Mouse (Mus musculus) lung, embryonic 14.5 days (tissue): ENCODE measurements around the gene Zp3r. TPM values are rescaled to one million over a fixed set of nuclear protein-coding genes. Genes with fewer than 3 reads are reported as not detected.
A peak's percentile ranks its signal among the peaks of the same experiment; 100 is the strongest.
"Not testable (repeated sequence)": the region's sequence is repeated elsewhere in the genome, so short reads cannot be mapped to it uniquely, and the experiment has no call there.

Experiments used
- ATAC-seq: fragments of 200-750 bp; cut with Nextera tagmentation; 2 replicates; pipeline ENCODE4 v1.8.0; 2017; ENCODE audit warnings: mild to moderate bottlenecking, moderate TSS enrichment, moderate library complexity; ENCODE audit not compliant: insufficient read depth
- DNase-seq: peaks from one replicate; pipeline ENCODE4 v3.0.0-alpha.2; 2015
- H3K27ac ChIP-seq: fragments of 300-500 bp; sonication (generic); 2 replicates; pipeline ENCODE4 v1.5.1; 2014; ENCODE audit warnings: low read depth, mild to moderate bottlenecking, moderate library complexity
- H3K27me3 ChIP-seq: fragments of 300-500 bp; sonication (generic); 2 replicates; pipeline ENCODE4 v1.6.1; 2014; ENCODE audit warnings: low read length, control low read depth; ENCODE audit not compliant: insufficient read depth
- H3K36me3 ChIP-seq: fragments of 300-500 bp; sonication (generic); 2 replicates; pipeline ENCODE4 v1.6.1; 2014; ENCODE audit warnings: control low read depth; ENCODE audit not compliant: insufficient read depth
- H3K4me1 ChIP-seq: fragments of 300-500 bp; sonication (generic); 2 replicates; pipeline ENCODE4 v1.6.1; 2014; ENCODE audit warnings: antibody characterized with exemption, control low read depth; ENCODE audit not compliant: insufficient read depth
- H3K4me2 ChIP-seq: fragments of 300-500 bp; sonication (generic); 2 replicates; pipeline ENCODE4 v1.6.1; 2014; ENCODE audit warnings: mild to moderate bottlenecking
- H3K4me3 ChIP-seq: fragments of 300-500 bp; sonication (generic); 2 replicates; pipeline ENCODE4 v1.5.1; 2014; ENCODE audit warnings: low read depth, low read length
- H3K9ac ChIP-seq: fragments of 300-500 bp; sonication (generic); 2 replicates; pipeline ENCODE4 v1.6.1; 2014
- H3K9me3 ChIP-seq: fragments of 300-500 bp; sonication (generic); 2 replicates; pipeline ENCODE4 v1.6.1; 2016; ENCODE audit warnings: low read depth, low read length, control low read depth
- CTCF ChIP-seq: IDR thresholded peaks from 2 replicates; pipeline ENCODE4 v1.5.1; 2016; ENCODE audit warnings: antibody characterized with exemption, low read depth
- WGBS: fragments of 180-500 bp; shearing (Covaris S2); extraction: QIAGEN DNeasy Blood & Tissue Kit; methylation state at CpG from one replicate; pipeline ENCODE4 v1.1.7; 2014; 5-methylcytosine and 5-hydroxymethylcytosine counted together
- polyA plus RNA-seq: library from polyadenylated mRNA; unstranded; fragments of >200 nt; fragmentation: Nextera tagmentation; extraction: Ambion mirVana; gene quantifications from 2 replicates; pipeline ENCODE4 v1.2.1, GENCODE M21; 2014

The Zp3r gene
- polyA plus RNA-seq = 0.13 TPM in 1 of 2 replicates, not detected in the other

DNA sequence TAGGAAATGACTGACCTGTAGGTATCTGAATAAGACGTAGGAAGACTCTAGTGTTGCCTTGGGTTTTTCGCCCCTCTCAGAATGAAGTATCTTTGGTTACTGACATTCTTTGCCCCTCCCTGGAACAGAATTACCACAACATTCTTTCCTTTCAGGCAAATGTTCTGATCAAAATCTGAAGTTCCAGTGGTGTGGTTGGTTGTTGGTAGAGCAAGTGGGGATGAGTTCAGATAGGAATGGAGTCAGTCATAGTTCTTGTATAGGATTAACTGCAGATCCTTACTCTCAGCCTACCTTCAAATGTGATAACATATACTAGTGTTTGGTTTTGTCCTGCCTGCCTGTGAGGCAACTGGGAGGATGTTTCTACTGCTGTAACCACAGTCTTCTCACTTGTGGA lies at the start of gene Zp3r:
Gene Zp3r, minus strand, starts transcription at position 101 of the 400 bp plus-strand sequence.
- no peaks in the 10 kb centered on the region for H3K9me3 ChIP-seq
- ATAC-seq = no peak
- H3K27me3 ChIP-seq = no peaks in the 10 kb centered on the region
- H3K9ac ChIP-seq = no peak within 1 kb of the TSS
- DNase-seq = no peak
- WGBS = 84% methylated on average over 2 of the region's 2 CpGs
- H3K4me1 ChIP-seq = no peaks in the 10 kb centered on the region
- H3K4me3 ChIP-seq = no peak within 1 kb of the TSS
- H3K4me2 ChIP-seq = no peak within 1 kb of the TSS
- H3K27ac ChIP-seq = no peak within 1 kb of the TSS
- no peak for TF ChIP-seq CTCF
- H3K36me3 ChIP-seq = no peaks in the 10 kb centered on the region

DNA sequence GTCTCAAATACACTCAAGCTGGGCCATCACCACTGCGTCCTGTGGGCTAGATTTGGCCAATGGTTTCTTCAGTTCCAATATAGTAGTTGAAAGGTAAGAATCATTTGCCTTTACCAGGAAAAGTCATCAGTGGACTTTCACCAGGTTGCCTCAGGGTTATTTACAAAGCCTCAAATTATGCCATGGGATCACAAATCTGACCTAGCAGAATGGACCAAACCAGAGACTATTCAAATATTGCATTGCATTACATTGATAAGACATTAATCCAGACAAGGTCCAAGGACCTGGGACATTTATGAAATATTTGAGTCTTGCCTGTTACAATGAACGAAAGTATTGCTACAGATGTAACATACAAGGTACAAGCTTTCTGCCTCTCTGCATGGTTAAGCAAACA lies 49.1 kb upstream of the Zp3r start:
- Histone ChIP-seq H3K27ac (no peak overlapping the region), H3K9ac (no peak overlapping the region), H3K27me3 (no peaks in the 10 kb centered on the region), H3K4me2 (no peak overlapping the region), H3K36me3 (no peaks in the 10 kb centered on the region), H3K4me1 (no peaks in the 10 kb centered on the region), H3K9me3 (no peaks in the 10 kb centered on the region), H3K4me3 (no peak overlapping the region)
- no peak for TF ChIP-seq CTCF
- DNase-seq (no peak), ATAC-seq (no peak)
- WGBS = 85% methylated on average over 2 of the region's 2 CpGs

DNA sequence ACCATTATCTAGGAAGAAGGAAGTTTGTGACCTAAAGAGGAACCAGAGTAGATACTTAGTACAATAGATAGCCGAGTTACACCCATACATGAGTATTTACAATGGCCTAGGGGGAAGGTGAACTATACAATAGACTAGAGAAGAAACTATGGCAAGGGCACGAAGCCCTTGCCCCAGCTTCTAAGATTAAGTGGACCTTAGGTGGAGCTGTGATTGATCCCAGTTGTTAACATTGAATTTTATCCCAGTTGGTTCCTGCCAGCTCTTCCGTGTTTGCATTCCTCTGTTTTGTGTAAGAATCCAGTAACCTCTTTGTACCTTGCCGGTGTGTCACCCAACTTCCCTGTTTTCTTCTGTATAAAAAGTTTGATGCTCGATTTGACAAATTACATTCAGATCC lies 34.2 kb upstream of the Zp3r start:
- H3K9ac ChIP-seq, H3K4me2 ChIP-seq, H3K9me3 ChIP-seq, H3K4me1 ChIP-seq, H3K36me3 ChIP-seq, H3K4me3 ChIP-seq, H3K27ac ChIP-seq, ATAC-seq, DNase-seq, H3K27me3 ChIP-seq: not testable (repeated sequence)
- 85% methylated on average over 5 of the region's 5 CpGs for WGBS

DNA sequence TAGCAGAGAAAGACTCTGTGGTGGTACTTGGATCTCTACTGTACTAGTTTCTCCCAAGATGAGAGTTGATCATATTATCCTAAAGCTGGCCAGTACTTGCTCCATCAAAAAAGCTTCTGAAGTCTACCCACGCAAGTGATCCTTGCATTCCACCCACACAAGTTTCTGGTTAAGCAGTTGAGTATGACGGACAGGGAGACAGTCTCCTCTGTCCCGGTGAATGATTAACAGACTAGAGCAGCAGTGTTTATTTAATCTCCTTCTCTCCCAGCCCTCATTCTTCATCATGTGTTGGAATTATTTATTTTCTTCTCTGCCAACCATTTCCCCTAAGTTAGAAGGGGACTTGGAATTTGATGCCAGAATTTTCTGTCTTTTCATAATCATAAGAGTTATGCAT lies 32.0 kb upstream of the Zp3r start, which contains the start of gene C4bp:
Gene C4bp, minus strand, starts transcription at position 179 of the 400 bp plus-strand sequence.
- H3K27me3 ChIP-seq = no peaks in the 10 kb centered on the region
- DNase-seq = peak; percentile 4
- H3K4me1 ChIP-seq = no peaks in the 10 kb centered on the region
- WGBS = 17% methylated on average over 3 of the region's 3 CpGs
- no peak within 1 kb of the TSS for H3K4me3 ChIP-seq
- H3K4me2 ChIP-seq = no peak within 1 kb of the TSS
- no peak for TF ChIP-seq CTCF
- ATAC-seq = peak; percentile 47; the same call in 1 of the 2 replicates
- H3K36me3 ChIP-seq = no peaks in the 10 kb centered on the region
- no peaks in the 10 kb centered on the region for H3K9me3 ChIP-seq
- H3K9ac ChIP-seq = no peak within 1 kb of the TSS
- H3K27ac ChIP-seq = no peak within 1 kb of the TSS

DNA sequence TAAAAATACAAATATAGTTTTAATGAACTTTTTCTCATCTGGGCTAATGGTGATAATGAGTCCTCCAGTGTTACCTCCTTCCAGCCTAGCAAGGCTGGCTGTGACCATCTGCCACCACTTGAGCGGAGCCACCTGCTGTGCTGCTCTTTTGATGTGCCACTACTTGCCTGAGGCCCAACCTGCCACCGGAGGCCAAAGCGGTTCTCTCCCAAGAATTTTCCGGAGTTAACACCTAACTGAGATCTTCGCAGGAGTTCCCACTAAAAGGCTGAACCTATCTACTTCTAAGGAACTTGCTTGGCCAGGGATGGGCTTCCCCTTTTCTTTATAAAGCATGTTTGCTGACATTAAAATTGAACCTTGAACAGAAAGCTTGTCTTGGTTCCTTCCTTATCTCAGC lies 30.2 kb upstream of the Zp3r start:
- 26% methylated on average over 5 of the region's 5 CpGs for WGBS

DNA sequence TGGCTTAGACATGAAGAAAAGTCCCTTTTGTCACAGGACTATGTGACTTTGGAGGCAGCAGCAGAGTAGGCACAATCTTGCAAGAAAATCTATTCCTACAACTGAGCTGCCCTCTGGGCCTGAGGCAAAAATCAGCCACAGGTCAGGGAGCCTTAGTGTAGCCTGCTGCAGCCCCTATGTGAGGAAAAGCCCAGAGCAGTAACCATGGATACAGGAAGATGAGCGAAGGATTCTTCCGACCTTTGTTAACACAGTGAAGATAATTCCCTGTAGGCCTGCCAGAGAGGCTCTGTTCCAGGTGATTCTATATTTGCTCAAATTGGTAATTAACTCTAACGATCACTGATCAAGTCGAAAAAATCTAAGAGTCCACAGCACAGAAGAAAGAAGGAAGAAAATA lies 14.7 kb upstream of the Zp3r start:
- H3K4me2 ChIP-seq = no peak overlapping the region
- no peaks in the 10 kb centered on the region for H3K36me3 ChIP-seq
- ATAC-seq = no peak
- 61% methylated on average over 4 of the region's 4 CpGs for WGBS
- no peak overlapping the region for H3K9ac ChIP-seq
- H3K27ac ChIP-seq = no peak overlapping the region
- no peaks in the 10 kb centered on the region for H3K9me3 ChIP-seq
- no peaks in the 10 kb centered on the region for H3K27me3 ChIP-seq
- H3K4me3 ChIP-seq = no peak overlapping the region
- TF ChIP-seq CTCF = no peak
- no peaks in the 10 kb centered on the region for H3K4me1 ChIP-seq
- DNase-seq = no peak

More for the DNA sequence above, 30.2 kb upstream of the Zp3r start:
- not testable (repeated sequence) for DNase-seq, H3K27ac ChIP-seq, H3K4me3 ChIP-seq, H3K4me1 ChIP-seq, H3K4me2 ChIP-seq, H3K9me3 ChIP-seq, ATAC-seq, H3K27me3 ChIP-seq, H3K36me3 ChIP-seq, H3K9ac ChIP-seq

DNA sequence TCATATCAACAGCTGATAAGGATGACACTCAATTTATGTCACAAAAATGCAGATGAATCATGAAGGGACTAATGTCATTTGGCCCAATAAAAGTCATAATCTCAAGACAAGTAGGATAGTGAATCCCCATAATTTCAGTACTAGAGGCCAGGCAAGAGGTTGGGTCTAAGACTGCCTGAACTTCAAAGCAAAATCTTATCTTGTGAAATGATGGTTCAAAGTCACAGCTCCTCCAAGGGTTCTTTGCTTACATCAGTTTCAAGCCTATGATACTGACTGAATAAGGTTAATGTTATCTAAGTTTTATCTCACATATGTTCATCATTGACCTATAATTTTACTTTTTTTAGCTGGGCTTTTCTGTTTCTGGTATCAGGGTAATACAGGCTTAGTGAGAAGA lies 11.5 kb upstream of the Zp3r start:
- no peak for TF ChIP-seq CTCF

More for the DNA sequence above, 11.5 kb upstream of the Zp3r start:
- Histone ChIP-seq H3K9ac (no peak overlapping the region), H3K27ac (no peak overlapping the region), H3K36me3 (no peaks in the 10 kb centered on the region), H3K4me3 (no peak overlapping the region), H3K27me3 (no peaks in the 10 kb centered on the region), H3K9me3 (no peaks in the 10 kb centered on the region), H3K4me1 (no peaks in the 10 kb centered on the region), H3K4me2 (no peak overlapping the region)
- DNase-seq (no peak), ATAC-seq (no peak)
